36 mouse cellular contexts compared by ENCODE assay signal in genomic region chr14:54579638-54580037, GRCm38 (mm10). TPM values are rescaled to one million over a fixed set of nuclear protein-coding genes. Genes with fewer than 3 reads are reported as not detected.
DNase-seq lines count a peak whose midpoint lies in the region; ATAC-seq and TF ChIP-seq lines count a peak whose summit lies in the region.
"Had no signal": no experiment of that assay in that cellular context is flagged by ENCODE, and none has a peak within 500 bp of the region (broad histone marks: within the 10 kb centered on the region; RNA-seq: fewer than 3 reads in every experiment).

No protein-coding gene starts in this region.

- H3K4me1 ChIP-seq in forebrain, embryonic 13.5 days = peaks cover 36% of the 10 kb centered on the region
- peaks cover 36% of the 10 kb centered on the region for H3K4me1 ChIP-seq in forebrain, embryonic 12.5 days
- peaks cover 14% of the 10 kb centered on the region for H3K4me1 ChIP-seq in bone marrow macrophage, adult 2 months (ENCODE audit: control insufficient read depth, insufficient read depth, low read length)
- peaks cover 21% of the 10 kb centered on the region for H3K4me1 ChIP-seq in liver, embryonic 11.5 days (replicated peaks; ENCODE audit: control insufficient read depth, insufficient read depth, low read length)

- H3K4me2 ChIP-seq in forebrain, embryonic 13.5 days = no peak overlapping the region
- no peak overlapping the region for H3K4me2 ChIP-seq in forebrain, embryonic 12.5 days
- H3K4me2 ChIP-seq in liver, embryonic 11.5 days = no peak overlapping the region
- H3K4me2 ChIP-seq: heart, embryonic 12.5 days; hindbrain, embryonic 15.5 days; kidney, embryonic 15.5 days; limb, embryonic 12.5 days; midbrain, embryonic 11.5 days; neural tube, embryonic 12.5 days had no signal

- TF ChIP-seq CTCF in bone marrow macrophage, adult 2 months (IDR thresholded peaks at IDR 0.05; ENCODE audit: low read depth, low read length) = no peak

- H3K9me3 ChIP-seq in forebrain, embryonic 13.5 days (replicated peaks) = no peaks in the 10 kb centered on the region
- no peaks in the 10 kb centered on the region for H3K9me3 ChIP-seq in forebrain, embryonic 12.5 days
- no peaks in the 10 kb centered on the region for H3K9me3 ChIP-seq in liver, embryonic 11.5 days (ENCODE audit: control insufficient read depth, low read length)
- H3K9me3 ChIP-seq: heart, embryonic 12.5 days; hindbrain, embryonic 10.5 days; hindbrain, embryonic 15.5 days; kidney, embryonic 15.5 days; limb, embryonic 12.5 days; liver, embryonic 15.5 days; neural tube, embryonic 12.5 days had no signal

- H3K9ac ChIP-seq in forebrain, embryonic 13.5 days = 0 out of 2 replicates have a peak overlapping the region, but pooled peaks have one; percentile 5
- H3K9ac ChIP-seq in forebrain, embryonic 12.5 days = no peak overlapping the region
- no peak overlapping the region for H3K9ac ChIP-seq in liver, embryonic 11.5 days (ENCODE audit: low read depth, low read length)
- H3K9ac ChIP-seq: heart, embryonic 12.5 days; hindbrain, embryonic 15.5 days; kidney, embryonic 15.5 days; limb, embryonic 12.5 days; liver, embryonic 15.5 days; neural tube, embryonic 12.5 days had no signal

- peaks cover 6% of the 10 kb centered on the region for H3K27me3 ChIP-seq in forebrain, embryonic 13.5 days
- H3K27me3 ChIP-seq in forebrain, embryonic 12.5 days = peaks cover 11% of the 10 kb centered on the region; the same call in 1 of the 2 replicates
- H3K27me3 ChIP-seq in liver, embryonic 11.5 days (replicated peaks; ENCODE audit: control insufficient read depth, insufficient read depth, low read length) = peaks cover 34% of the 10 kb centered on the region
- H3K27me3 ChIP-seq: heart, embryonic 12.5 days; kidney, embryonic 15.5 days; limb, embryonic 12.5 days had no signal

- ATAC-seq in forebrain, embryonic 13.5 days = no peak
- ATAC-seq in forebrain, embryonic 12.5 days (ENCODE audit: low FRiP score) = no peak
- no peak for ATAC-seq in liver, embryonic 11.5 days (replicated peaks; ENCODE audit: low FRiP score)
- no peak for ATAC-seq in erythroid progenitor cell, adult 5-6 weeks (replicated peaks; ENCODE audit: low FRiP score, poor library complexity, severe bottlenecking)
- ATAC-seq: CD4-positive, CD25-positive, alpha-beta regulatory T cell, adult 4 months; inflammation-experienced regulatory T-cells, adult 6 months had no signal

- H3K4me3 ChIP-seq in forebrain, embryonic 13.5 days = no peak overlapping the region
- H3K4me3 ChIP-seq in forebrain, embryonic 12.5 days (replicated peaks) = no peak overlapping the region
- no peak overlapping the region for H3K4me3 ChIP-seq in bone marrow macrophage, adult 2 months (ENCODE audit: insufficient read depth, low read length)
- no peak overlapping the region for H3K4me3 ChIP-seq in liver, embryonic 11.5 days (ENCODE audit: low read depth, low read length)
- H3K4me3 ChIP-seq: heart, embryonic 12.5 days; hindbrain, embryonic 10.5 days; hindbrain, embryonic 15.5 days; kidney, embryonic 15.5 days; left cerebral cortex, adult 2 months; limb, embryonic 12.5 days; liver, embryonic 15.5 days; myocyte; neural tube, embryonic 12.5 days had no signal

- no peak overlapping the region for H3K27ac ChIP-seq in forebrain, embryonic 13.5 days
- no peak overlapping the region for H3K27ac ChIP-seq in forebrain, embryonic 12.5 days
- peak overlapping the region; percentile 28 for H3K27ac ChIP-seq in bone marrow macrophage, adult 2 months (ENCODE audit: insufficient read depth, low read depth, low read length)
- H3K27ac ChIP-seq in liver, embryonic 11.5 days (ENCODE audit: low read depth, low read length) = 0 out of 2 replicates have a peak overlapping the region, but pooled peaks have one; percentile 45
- H3K27ac ChIP-seq: hindbrain, embryonic 10.5 days; hindbrain, embryonic 15.5 days; kidney, embryonic 15.5 days; left cerebral cortex, adult 2 months; limb, embryonic 12.5 days; liver, embryonic 15.5 days; neural tube, embryonic 12.5 days had no signal

- intact Hi-C loops in heart, postnatal 10 days (cut with DNase I) = loop anchor here (5.0 kb wide), 2 partner anchors 38 to 52 kb away; partner anchors contain the start of gene Psmb5

- H3K36me3 ChIP-seq in forebrain, embryonic 13.5 days (ENCODE audit: poor library complexity, severe bottlenecking) = peaks cover 15% of the 10 kb centered on the region
- peaks cover 12% of the 10 kb centered on the region; the same call in 1 of the 2 replicates for H3K36me3 ChIP-seq in forebrain, embryonic 12.5 days (replicated peaks)
- H3K36me3 ChIP-seq in liver, embryonic 11.5 days (ENCODE audit: control insufficient read depth, insufficient read depth, low read length) = no peaks in the 10 kb centered on the region; the same call in 1 of the 2 replicates
- H3K36me3 ChIP-seq: liver, embryonic 15.5 days had no signal

- peak; percentile 48 for DNase-seq in 416B (ENCODE audit: low read depth)
- no peak for DNase-seq in liver, embryonic 11.5 days (ENCODE audit: low spot score)
- DNase-seq in heart, postnatal 10 days = no peak
- no peak for DNase-seq in kidney, adult 18-20 months
- DNase-seq: adrenal gland, postnatal 10 days; cerebellum, adult 11 months; cerebellum, adult 9-10 months; gastrocnemius, postnatal 14 days; kidney, adult 11 months; kidney, postnatal 25 days; right cerebral cortex, adult 18-20 months; right cerebral cortex, postnatal 4 days; thymus, adult 2 months; thymus, postnatal 36 days had no signal

- WGBS in forebrain, embryonic 13.5 days = 91% methylated on average over 7 of the region's 7 CpGs
- 91% methylated on average over 7 of the region's 7 CpGs for WGBS in forebrain, embryonic 12.5 days
- 60% methylated on average over 7 of the region's 7 CpGs for WGBS in liver, embryonic 11.5 days

- TF ChIP-seq POLR2A in bone marrow macrophage, adult 2 months (IDR thresholded peaks at IDR 0.05; ENCODE audit: borderline replicate concordance, low read depth, low read length) = no peak

RNA-seq across cellular contexts. Expression of gene Ajuba, which starts 2.3 kb away (rescaled TPM):
- 18.8 and 20.3 TPM in 2 replicates for polyA plus RNA-seq in forebrain, embryonic 13.5 days (2015; fragmentation: Nextera tagmentation; extraction: Ambion mirVana)
- polyA plus RNA-seq in forebrain, embryonic 12.5 days (2016; fragmentation: Nextera tagmentation; extraction: Ambion mirVana) = 37.5 and 47.3 TPM in 2 replicates
- 0.84 and 0.91 TPM in 2 replicates for polyA plus RNA-seq in bone marrow macrophage, adult 2 months (2012; ENCODE audit: insufficient read depth, insufficient read length, missing spikeins)
- 15.0 and 17.8 TPM in 2 replicates for polyA plus RNA-seq in liver, embryonic 11.5 days (2014; fragmentation: Nextera tagmentation; extraction: Ambion mirVana)
- total RNA-seq in erythroid progenitor cell, adult 5-6 weeks (2015; ENCODE audit: low replicate concordance) = 2.5 TPM in 1 of 2 replicates, not detected in the other
- not detected in 2 replicates for total RNA-seq in erythroid progenitor cell, adult 5-6 weeks (2017; ENCODE audit: low replicate concordance)
- total RNA-seq in heart, postnatal 10 days (2021) = 10 to 100 TPM; 14.5 to 16.0 TPM
- polyA plus RNA-seq: CD4-positive, CD25-positive, alpha-beta regulatory T cell, adult 4 months had no signal

RNA-seq across cellular contexts. Expression of gene Haus4, which starts 25.2 kb away (rescaled TPM):
- polyA plus RNA-seq in forebrain, embryonic 13.5 days (2015; fragmentation: Nextera tagmentation; extraction: Ambion mirVana) = 39.7 and 43.1 TPM in 2 replicates
- 43.5 and 47.5 TPM in 2 replicates for polyA plus RNA-seq in forebrain, embryonic 12.5 days (2016; fragmentation: Nextera tagmentation; extraction: Ambion mirVana)
- polyA plus RNA-seq in bone marrow macrophage, adult 2 months (2012; ENCODE audit: insufficient read depth, insufficient read length, missing spikeins) = 29.3 and 31.9 TPM in 2 replicates
- polyA plus RNA-seq in liver, embryonic 11.5 days (2014; fragmentation: Nextera tagmentation; extraction: Ambion mirVana) = 71.6 and 76.4 TPM in 2 replicates
- 63.4 and 91.4 TPM in 2 replicates for total RNA-seq in erythroid progenitor cell, adult 5-6 weeks (2015; ENCODE audit: low replicate concordance)
- total RNA-seq in erythroid progenitor cell, adult 5-6 weeks (2017; ENCODE audit: low replicate concordance) = 43.3 and 75.6 TPM in 2 replicates
- 10 to 100 TPM; 15.0 to 15.8 TPM for total RNA-seq in heart, postnatal 10 days (2021)

RNA-seq across cellular contexts. Expression of gene 4931414P19Rik, which starts 26.2 kb away (rescaled TPM):
- 8.3 and 9.4 TPM in 2 replicates for polyA plus RNA-seq in forebrain, embryonic 13.5 days (2015; fragmentation: Nextera tagmentation; extraction: Ambion mirVana)
- 9.0 and 9.2 TPM in 2 replicates for polyA plus RNA-seq in forebrain, embryonic 12.5 days (2016; fragmentation: Nextera tagmentation; extraction: Ambion mirVana)
- polyA plus RNA-seq in bone marrow macrophage, adult 2 months (2012; ENCODE audit: insufficient read depth, insufficient read length, missing spikeins) = 4.1 and 8.3 TPM in 2 replicates
- 5.6 and 5.8 TPM in 2 replicates for polyA plus RNA-seq in liver, embryonic 11.5 days (2014; fragmentation: Nextera tagmentation; extraction: Ambion mirVana)
- 1.3 and 14.1 TPM in 2 replicates for total RNA-seq in erythroid progenitor cell, adult 5-6 weeks (2015; ENCODE audit: low replicate concordance)
- total RNA-seq in erythroid progenitor cell, adult 5-6 weeks (2017; ENCODE audit: low replicate concordance) = 2.2 and 4.7 TPM in 2 replicates
- 1 to 10 TPM; 4.2 to 4.9 TPM for total RNA-seq in heart, postnatal 10 days (2021)

RNA-seq across cellular contexts. Expression of gene Psmb5, which starts 38.2 kb away (rescaled TPM):
- polyA plus RNA-seq in forebrain, embryonic 13.5 days (2015; fragmentation: Nextera tagmentation; extraction: Ambion mirVana) = 462 and 492 TPM in 2 replicates
- 395 and 399 TPM in 2 replicates for polyA plus RNA-seq in forebrain, embryonic 12.5 days (2016; fragmentation: Nextera tagmentation; extraction: Ambion mirVana)
- polyA plus RNA-seq in bone marrow macrophage, adult 2 months (2012; ENCODE audit: insufficient read depth, insufficient read length, missing spikeins) = 99.1 and 108 TPM in 2 replicates
- 411 and 417 TPM in 2 replicates for polyA plus RNA-seq in liver, embryonic 11.5 days (2014; fragmentation: Nextera tagmentation; extraction: Ambion mirVana)
- total RNA-seq in erythroid progenitor cell, adult 5-6 weeks (2015; ENCODE audit: low replicate concordance) = 44.9 and 56.2 TPM in 2 replicates
- total RNA-seq in erythroid progenitor cell, adult 5-6 weeks (2017; ENCODE audit: low replicate concordance) = 8.7 and 14.7 TPM in 2 replicates
- total RNA-seq in heart, postnatal 10 days (2021) = 100 to 1,000 TPM; 206 to 207 TPM

RNA-seq across cellular contexts. Expression of gene Psmb11, which starts 41.6 kb away (rescaled TPM):
- polyA plus RNA-seq in forebrain, embryonic 13.5 days (2015; fragmentation: Nextera tagmentation; extraction: Ambion mirVana) = 0.04 TPM in 1 of 2 replicates, not detected in the other
- polyA plus RNA-seq in forebrain, embryonic 12.5 days (2016; fragmentation: Nextera tagmentation; extraction: Ambion mirVana) = 0.04 TPM in 1 of 2 replicates, not detected in the other
- not detected in 2 replicates for polyA plus RNA-seq in bone marrow macrophage, adult 2 months (2012; ENCODE audit: insufficient read depth, insufficient read length, missing spikeins)
- not detected in 2 replicates for polyA plus RNA-seq in liver, embryonic 11.5 days (2014; fragmentation: Nextera tagmentation; extraction: Ambion mirVana)
- total RNA-seq in erythroid progenitor cell, adult 5-6 weeks (2015; ENCODE audit: low replicate concordance) = not detected in 2 replicates
- total RNA-seq in erythroid progenitor cell, adult 5-6 weeks (2017; ENCODE audit: low replicate concordance) = not detected in 2 replicates
- not detected for total RNA-seq in heart, postnatal 10 days (2021)
- total RNA-seq: adrenal gland, postnatal 10 days; ES-E14; gastrocnemius, postnatal 14 days; heart, adult 18-20 months; left cerebral cortex, adult 2 months; midbrain, postnatal 0 days had no signal
- polyA plus RNA-seq: CD4-positive, CD25-positive, alpha-beta regulatory T cell, adult 4 months; embryonic facial prominence, embryonic 11.5 days; heart, embryonic 12.5 days; heart, postnatal 0 days; hindbrain, embryonic 15.5 days; inflammation-experienced regulatory T-cells, adult 6 months; kidney, embryonic 15.5 days; liver, embryonic 15.5 days; midbrain, embryonic 11.5 days; midbrain, postnatal 0 days; myocyte; neural tube, embryonic 12.5 days; spleen, adult 2 months had no signal

Comparison
In these comparisons a context has a peak if more than half of its experiments do, and no peak if none do; other contexts are left out.
1. H3K27ac ChIP-seq: peak in bone marrow macrophage, adult 2 months (single experiment) and liver, embryonic 11.5 days (single experiment); none in forebrain, embryonic 13.5 days (single experiment) and forebrain, embryonic 12.5 days (single experiment).